Mouse (Mus musculus) cerebellum, adult 2 months (tissue): ENCODE measurements at regions not wholly inside any gene's neighbourhood (a gene's known extent, or its start where the extent isn't known, plus 50 kb on each side); places are given as distances from the start of the nearest gene placed in this dataset.

Source experiments
- CTCF ChIP-seq: fragments of 200-500 bp; IDR thresholded peaks from 2 replicates; pipeline ENCODE4 v1.5.1; 2011; ENCODE audit warnings: low read depth, mild to moderate bottlenecking, control low read depth, low read length, moderate library complexity, borderline replicate concordance; ENCODE audit not compliant: insufficient read depth
- POLR2A ChIP-seq: fragments of 200-500 bp; IDR thresholded peaks from 2 replicates; pipeline ENCODE4 v1.6.1; 2011; ENCODE audit warnings: low read length, control low read depth, borderline replicate concordance; ENCODE audit not compliant: insufficient read depth

- TF ChIP-seq POLR2A (no peak), CTCF (no peak)
These were observed 610.8 kb downstream of the Hs3st4 start for GRCm38 (mm10) chr7:124593462-124593861.
